Comparison of ENCODE assay signal across 13 mouse cellular contexts in the genomic region with DNA sequence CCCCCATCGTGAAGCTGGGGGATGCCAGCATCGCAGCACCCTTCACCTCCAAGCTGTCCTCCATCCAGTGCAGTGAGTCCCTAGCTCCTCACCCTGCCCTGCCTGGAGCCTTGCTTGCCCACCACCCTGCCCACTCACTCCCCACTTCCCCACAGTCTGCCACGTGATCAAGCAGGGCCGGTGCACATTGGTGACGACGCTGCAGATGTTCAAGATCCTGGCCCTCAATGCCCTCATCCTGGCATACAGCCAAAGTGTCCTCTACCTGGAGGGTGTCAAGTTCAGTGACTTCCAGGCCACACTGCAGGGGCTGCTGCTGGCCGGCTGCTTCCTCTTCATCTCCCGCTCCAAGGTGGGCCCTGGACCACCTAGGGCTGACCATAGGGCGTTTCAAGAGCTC. TPM values are rescaled to one million over a fixed set of nuclear protein-coding genes. Genes with fewer than 3 reads are reported as not detected.
A peak's percentile ranks its signal among the peaks of the same experiment; 100 is the strongest.
DNase-seq lines count a peak whose midpoint lies in the region.
"Had no signal": no experiment of that assay in that cellular context is flagged by ENCODE, and none has a peak within 500 bp of the region (broad histone marks: within the 10 kb centered on the region; RNA-seq: fewer than 3 reads in every experiment).

No protein-coding gene starts in this region.

- intact Hi-C loops in heart, postnatal 25 days (cut with DNase I), result no loop called here

- peak; percentile 87 for DNase-seq in heart, adult 11 months
- DNase-seq in heart, postnatal 25 days (ENCODE audit: low spot score), result no peak
- DNase-seq in ovary, postnatal 36 days (ENCODE audit: low spot score), result peak; percentile 2
- DNase-seq in ovary, postnatal 10 days (ENCODE audit: low spot score), result no peak
- DNase-seq in urinary bladder, postnatal 10 days (ENCODE audit: low spot score), result peak; percentile 9
- no peak for DNase-seq in urinary bladder, postnatal 25 days (ENCODE audit: low spot score)
- DNase-seq in lung, postnatal 36 days, result no peak
- DNase-seq: adrenal gland, adult 8-10 months; cerebellum, adult 8-10 months; heart, postnatal 14 days; kidney, postnatal 4 days; liver, embryonic 13.5 days had no signal

RNA-seq across cellular contexts. Expression of gene Gmip, which starts 3.0 kb away (rescaled TPM):
- total RNA-seq in heart, postnatal 25 days (2021), result 1 to 10 TPM; 4.9 to 5.5 TPM

RNA-seq across cellular contexts. Expression of gene Zfp866, which starts 14.5 kb away (rescaled TPM):
- 10 to 100 TPM; 15.5 to 19.4 TPM for total RNA-seq in heart, postnatal 25 days (2021)

RNA-seq across cellular contexts. Expression of gene Atp13a1, which starts 14.5 kb away (rescaled TPM):
- 10 to 100 TPM; 15.0 to 15.1 TPM for total RNA-seq in heart, postnatal 25 days (2021)

RNA-seq across cellular contexts. Expression of gene Lpar2, which starts 16.7 kb away (rescaled TPM):
- total RNA-seq in heart, postnatal 25 days (2021), result under 1 TPM; 0.26 to 0.34 TPM

RNA-seq across cellular contexts. Expression of gene Pbx4, which starts 26.8 kb away (rescaled TPM):
- total RNA-seq in heart, postnatal 25 days (2021), result under 1 TPM in 1 of 2 experiments, not detected in 1; 0.39 TPM
- total RNA-seq: gastrocnemius, adult 8-10 months had no signal

Comparison
In these comparisons a context has a peak if more than half of its experiments do, and no peak if none do; other contexts are left out.
1. DNase-seq: peak in heart, adult 11 months (single experiment), ovary, postnatal 36 days (single experiment) and urinary bladder, postnatal 10 days (single experiment); none in heart, postnatal 25 days (single experiment), ovary, postnatal 10 days (single experiment), urinary bladder, postnatal 25 days (single experiment) and lung, postnatal 36 days (single experiment).